In genomic region chr11:42845795-42846194, GRCm38 (mm10) we compare ENCODE assay signal across 17 mouse cellular contexts.
"Had no signal": no experiment of that assay in that cellular context is flagged by ENCODE, and none has a peak within 500 bp of the region (broad histone marks: within the 10 kb centered on the region; RNA-seq: fewer than 3 reads in every experiment).

No protein-coding gene starts in this region.

- H3K9ac ChIP-seq: kidney, embryonic 15.5 days; liver, embryonic 15.5 days; midbrain, embryonic 15.5 days; neural tube, embryonic 13.5 days; stomach, embryonic 15.5 days had no signal

- DNase-seq: kidney, postnatal 14 days; layer of hippocampus, postnatal 36 days; lung, adult 2 months; lung, postnatal 36 days; retina, postnatal 1 day; right cerebral cortex, postnatal 14 days; thymus, adult 2 months; thymus, postnatal 25 days had no signal

- H3K4me1 ChIP-seq: kidney, embryonic 15.5 days; limb, embryonic 10.5 days; liver, embryonic 15.5 days; midbrain, embryonic 15.5 days; neural tube, embryonic 13.5 days; stomach, embryonic 15.5 days had no signal

- H3K4me2 ChIP-seq: kidney, embryonic 15.5 days; liver, embryonic 11.5 days; liver, embryonic 15.5 days; midbrain, embryonic 11.5 days; midbrain, embryonic 15.5 days; neural tube, embryonic 13.5 days; stomach, embryonic 15.5 days had no signal

- H3K27ac ChIP-seq: kidney, embryonic 15.5 days; limb, embryonic 10.5 days; liver, embryonic 15.5 days; midbrain, embryonic 15.5 days; neural tube, embryonic 13.5 days; stomach, embryonic 15.5 days had no signal

- H3K27me3 ChIP-seq: kidney, embryonic 15.5 days; liver, embryonic 15.5 days; midbrain, embryonic 15.5 days; neural tube, embryonic 13.5 days; stomach, embryonic 15.5 days had no signal

- H3K9me3 ChIP-seq: kidney, embryonic 15.5 days; limb, embryonic 10.5 days; liver, embryonic 15.5 days; midbrain, embryonic 15.5 days; neural tube, embryonic 13.5 days; stomach, embryonic 15.5 days had no signal

- ATAC-seq: lung, postnatal 0 days; midbrain, embryonic 15.5 days had no signal

- H3K36me3 ChIP-seq: kidney, embryonic 15.5 days; limb, embryonic 10.5 days; liver, embryonic 15.5 days; midbrain, embryonic 15.5 days; neural tube, embryonic 13.5 days; stomach, embryonic 15.5 days had no signal

- H3K4me3 ChIP-seq: kidney, embryonic 15.5 days; limb, embryonic 10.5 days; liver, embryonic 15.5 days; midbrain, embryonic 15.5 days; neural tube, embryonic 13.5 days; stomach, embryonic 15.5 days had no signal
